Mouse (Mus musculus): Measurements from ENCODE around the gene Mrto4.

DNA sequence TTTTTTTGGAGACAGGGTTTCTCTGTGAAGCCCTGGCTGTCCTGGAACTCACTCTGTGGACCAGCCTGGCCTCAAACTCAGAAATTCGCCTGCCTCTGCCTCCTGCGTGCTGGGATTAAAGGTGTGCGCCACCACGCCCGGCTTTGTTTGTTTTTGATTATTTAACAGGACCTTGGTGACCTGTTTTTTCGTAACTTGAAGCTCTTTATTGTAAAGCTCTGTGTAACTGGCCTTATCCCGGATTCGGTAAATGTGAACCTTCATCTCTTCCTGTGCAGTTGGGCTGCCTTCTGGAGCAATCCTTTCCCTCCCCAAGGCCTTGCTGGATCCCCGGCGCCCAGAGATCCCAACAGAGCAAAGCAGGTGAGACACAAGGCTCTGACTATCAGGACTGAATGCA lies 21.2 kb upstream of the Mrto4 start:
- no peak for TF ChIP-seq CTCF (IDR thresholded peaks at IDR 0.05; ENCODE audit: low read depth)
- no peak for TF ChIP-seq EP300 (IDR thresholded peaks at IDR 0.05; ENCODE audit: low read depth)

All from liver, embryonic 14.5 days (tissue).